Comparison of ENCODE assay signal across 11 mouse cellular contexts in genomic region chr12:81653344-81653743, GRCm38 (mm10). TPM values are rescaled to one million over a fixed set of nuclear protein-coding genes. Genes with fewer than 3 reads are reported as not detected.
A peak's percentile ranks its signal among the peaks of the same experiment; 100 is the strongest.
DNase-seq lines count a peak whose midpoint lies in the region; ATAC-seq and TF ChIP-seq lines count a peak whose summit lies in the region.
"Had no signal": no experiment of that assay in that cellular context is flagged by ENCODE, and none has a peak within 500 bp of the region (broad histone marks: within the 10 kb centered on the region; RNA-seq: fewer than 3 reads in every experiment).

No protein-coding gene starts in this region.

- H3K27me3 ChIP-seq in stomach, postnatal 0 days (ENCODE audit: control insufficient read depth, insufficient read depth, low read length) = no peaks in the 10 kb centered on the region
- H3K27me3 ChIP-seq: lung, embryonic 15.5 days had no signal

- no peaks in the 10 kb centered on the region for H3K36me3 ChIP-seq in stomach, postnatal 0 days (ENCODE audit: control insufficient read depth, insufficient read depth, low read length)
- H3K36me3 ChIP-seq: lung, embryonic 15.5 days had no signal

- TF ChIP-seq EP300 in stomach, postnatal 0 days (optimal IDR thresholded peaks at IDR 0.05) = no peak

- no peak overlapping the region for H3K9ac ChIP-seq in stomach, postnatal 0 days (ENCODE audit: low read length)
- H3K9ac ChIP-seq: lung, embryonic 15.5 days had no signal

- no peak overlapping the region for H3K4me2 ChIP-seq in stomach, postnatal 0 days (replicated peaks; ENCODE audit: low read depth)
- H3K4me2 ChIP-seq: lung, embryonic 15.5 days had no signal

- H3K9me3 ChIP-seq in stomach, postnatal 0 days (ENCODE audit: control insufficient read depth, low read length) = no peaks in the 10 kb centered on the region
- H3K9me3 ChIP-seq: lung, embryonic 15.5 days had no signal

- H3K27ac ChIP-seq in stomach, postnatal 0 days (replicated peaks) = no peak overlapping the region
- H3K27ac ChIP-seq: lung, embryonic 15.5 days had no signal

- DNase-seq in heart, adult 8-10 months (ENCODE audit: low spot score) = peak; percentile 11
- no peak for DNase-seq in heart, postnatal 25 days (ENCODE audit: low spot score)
- peak; percentile 26 for DNase-seq in right cerebral cortex, adult 18-20 months
- DNase-seq in right cerebral cortex, postnatal 36 days (ENCODE audit: low spot score in 2 of 2) = no peak
- peak; percentile 80 to 83 for DNase-seq in cerebellum, postnatal 10 days
- DNase-seq in ovary, postnatal 14 days (ENCODE audit: low spot score) = peak; percentile 18
- no peak for DNase-seq in testis, postnatal 14 days (ENCODE audit: low spot score)
- DNase-seq in stomach, postnatal 0 days (ENCODE audit: low spot score) = no peak
- DNase-seq: thymus, adult 18-20 months had no signal

- no peak overlapping the region for H3K4me3 ChIP-seq in stomach, postnatal 0 days (ENCODE audit: low read depth, low read length)
- H3K4me3 ChIP-seq: lung, embryonic 15.5 days had no signal

- ATAC-seq in stomach, postnatal 0 days (ENCODE audit: low FRiP score, low TSS enrichment) = no peak

- 83% methylated on average over 8 of the region's 8 CpGs for WGBS in stomach, postnatal 0 days

- intact Hi-C loops in heart, postnatal 25 days (cut with DNase I) = no loop called here

- no peak for TF ChIP-seq CTCF in stomach, postnatal 0 days (IDR thresholded peaks at IDR 0.05; ENCODE audit: low read depth)

- H3K4me1 ChIP-seq in stomach, postnatal 0 days (replicated peaks; ENCODE audit: control insufficient read depth, insufficient read depth) = no peaks in the 10 kb centered on the region
- H3K4me1 ChIP-seq: lung, embryonic 15.5 days had no signal

RNA-seq across cellular contexts. Expression of gene Ttc9, which starts 22.3 kb away (rescaled TPM):
- 1 to 10 TPM; 1.2 to 2.2 (median 1.8) TPM for total RNA-seq in heart, adult 8-10 months (2022)
- total RNA-seq in heart, postnatal 25 days (2021) = 1 to 10 TPM; 3.1 to 3.4 TPM
- polyA plus RNA-seq in stomach, postnatal 0 days (2015; fragmentation: Nextera tagmentation; extraction: Ambion mirVana) = 4.4 and 5.5 TPM in 2 replicates
- total RNA-seq: CH12.LX had no signal

RNA-seq across cellular contexts. Expression of gene Med6, which starts 58.5 kb away (rescaled TPM):
- 10 to 100 TPM; 11.8 to 17.6 (median 14.8) TPM for total RNA-seq in heart, adult 8-10 months (2022)
- total RNA-seq in heart, postnatal 25 days (2021) = 10 to 100 TPM; 12.0 TPM
- polyA plus RNA-seq in stomach, postnatal 0 days (2015; fragmentation: Nextera tagmentation; extraction: Ambion mirVana) = 37.4 and 37.6 TPM in 2 replicates

Comparison
In these comparisons a context has a peak if more than half of its experiments do, and no peak if none do; other contexts are left out.
1. DNase-seq: peak in heart, adult 8-10 months (single experiment), right cerebral cortex, adult 18-20 months (single experiment), cerebellum, postnatal 10 days (2 of 2) and ovary, postnatal 14 days (single experiment); none in heart, postnatal 25 days (single experiment), right cerebral cortex, postnatal 36 days (0 of 2), testis, postnatal 14 days (single experiment) and stomach, postnatal 0 days (single experiment).